Mouse (Mus musculus) cerebellum, postnatal 36 days (tissue): ENCODE results near the gene Sytl3.

Source experiments
- DNase-seq, 2 experiments: peaks; one replicate each; pipeline ENCODE4 v3.0.0; 2021 to 2022; ENCODE audit warnings: mixed read lengths in 2 of 2

Sytl3 gene

GRCm38 (mm10) chr17:6781273-6781672 lies 122.4 kb downstream of the Sytl3 start:
- DNase-seq = no peak

- DNase-seq = peak in 1 of 2 experiments; percentile 10
Observed at GRCm38 (mm10) chr17:6782033-6782526, 123.2 kb downstream of the Sytl3 start.

- DNase-seq = peak; percentile 75 to 79
Observed at GRCm38 (mm10) chr17:6782611-6783005, 123.7 kb downstream of the Sytl3 start, which contains the start of gene Ezr. Ezr (minus strand) TSS chr17:6782784.

- peak; percentile 38 to 44 for DNase-seq
Observed at GRCm38 (mm10) chr17:6783006-6783661, 124.2 kb downstream of the Sytl3 start.

- DNase-seq = no peak
Observed at GRCm38 (mm10) chr17:6783756-6784357, 125.0 kb downstream of the Sytl3 start.

- DNase-seq = no peak
Observed at GRCm38 (mm10) chr17:6787241-6787640, 128.3 kb downstream of the Sytl3 start.
